Mouse (Mus musculus) neural tube, embryonic 11.5 days (tissue): Measurements from ENCODE around the gene Rnase4. TPM values are rescaled to one million over a fixed set of nuclear protein-coding genes. Genes with fewer than 3 reads are reported as not detected.
"Not testable (repeated sequence)": the region's sequence is repeated elsewhere in the genome, so short reads cannot be mapped to it uniquely, and the experiment has no call there.

ENCODE experiments used
- ATAC-seq: fragments of 200-750 bp; cut with Nextera tagmentation; 2 replicates; pipeline ENCODE4 v1.8.0; 2017; ENCODE audit warnings: moderate number of reproducible peaks, mild to moderate bottlenecking, moderate TSS enrichment, moderate library complexity; ENCODE audit not compliant: insufficient read depth, low FRiP score, low TSS enrichment
- DNase-seq: peaks from one replicate; pipeline ENCODE4 v3.0.0-alpha.2; 2015; ENCODE audit warnings: low spot score
- H3K27ac ChIP-seq: fragments of 300-500 bp; sonication (generic); 2 replicates; pipeline ENCODE4 v1.5.1; 2014; ENCODE audit warnings: low read depth, mild to moderate bottlenecking, low read length
- H3K27me3 ChIP-seq: fragments of 300-500 bp; sonication (generic); 2 replicates; pipeline ENCODE4 v1.6.1; 2014; ENCODE audit warnings: mild to moderate bottlenecking, low read length, mixed read lengths; ENCODE audit not compliant: control insufficient read depth, insufficient read depth
- H3K36me3 ChIP-seq: fragments of 300-500 bp; sonication (generic); 2 replicates; pipeline ENCODE4 v1.6.1; 2014; ENCODE audit warnings: mild to moderate bottlenecking, low read length, moderate library complexity, mixed read lengths; ENCODE audit not compliant: control insufficient read depth, insufficient read depth
- H3K4me1 ChIP-seq: fragments of 300-500 bp; sonication (generic); 2 replicates; pipeline ENCODE4 v1.6.1; 2014; ENCODE audit warnings: low read length, mixed read lengths; ENCODE audit not compliant: control insufficient read depth, insufficient read depth
- H3K4me2 ChIP-seq: fragments of 300-500 bp; sonication (generic); 2 replicates; pipeline ENCODE4 v1.6.1; 2014; ENCODE audit warnings: low read depth, mild to moderate bottlenecking, moderate library complexity
- H3K4me3 ChIP-seq: fragments of 300-500 bp; sonication (generic); 2 replicates; pipeline ENCODE4 v1.5.1; 2014; ENCODE audit warnings: low read depth, low read length
- H3K9ac ChIP-seq: fragments of 300-500 bp; sonication (generic); 2 replicates; pipeline ENCODE4 v1.6.1; 2014; ENCODE audit warnings: mild to moderate bottlenecking, low read length
- H3K9me3 ChIP-seq: fragments of 300-500 bp; sonication (generic); 2 replicates; pipeline ENCODE4 v1.6.1; 2016; ENCODE audit warnings: low read length; ENCODE audit not compliant: control insufficient read depth
- WGBS: fragments of 180-500 bp; shearing (Covaris S2); extraction: QIAGEN DNeasy Blood & Tissue Kit; methylation state at CpG from one replicate; pipeline ENCODE4 v1.1.7; 2014; 5-methylcytosine and 5-hydroxymethylcytosine counted together
- polyA plus RNA-seq: library from polyadenylated mRNA; unstranded; fragments of >200 nt; fragmentation: Nextera tagmentation; extraction: Ambion mirVana; gene quantifications from 2 replicates; pipeline ENCODE4 v1.2.1, GENCODE M21; 2014

The Rnase4 gene
- polyA plus RNA-seq, 1 experiment from 2014 or later, result 12.7 TPM

GRCm38 (mm10) chr14:51094096-51094875 lies 3.4 kb downstream of the Rnase4 start:
- no peak for ATAC-seq
- WGBS, result 80% methylated on average over 5 of the region's 5 CpGs

GRCm38 (mm10) chr14:51094921-51095320 lies 4.0 kb downstream of the Rnase4 start:
- Histone ChIP-seq H3K9me3 (no peaks in the 10 kb centered on the region), H3K4me1 (no peaks in the 10 kb centered on the region), H3K4me3 (no peak overlapping the region), H3K4me2 (no peak overlapping the region), H3K36me3 (no peaks in the 10 kb centered on the region), H3K27ac (no peak overlapping the region), H3K27me3 (no peaks in the 10 kb centered on the region), H3K9ac (no peak overlapping the region)
- DNase-seq, result no peak
- 80% methylated on average over 9 of the region's 9 CpGs for WGBS
- no peak for ATAC-seq

More at GRCm38 (mm10) chr14:51094096-51094875, 3.4 kb downstream of the Rnase4 start:
- H3K4me3 ChIP-seq, result no peak overlapping the region
- H3K36me3 ChIP-seq, result no peaks in the 10 kb centered on the region
- H3K27ac ChIP-seq, result no peak overlapping the region
- H3K9me3 ChIP-seq, result no peaks in the 10 kb centered on the region
- H3K4me1 ChIP-seq, result no peaks in the 10 kb centered on the region
- no peaks in the 10 kb centered on the region for H3K27me3 ChIP-seq
- H3K4me2 ChIP-seq, result no peak overlapping the region
- H3K9ac ChIP-seq, result no peak overlapping the region
- DNase-seq, result no peak

DNA sequence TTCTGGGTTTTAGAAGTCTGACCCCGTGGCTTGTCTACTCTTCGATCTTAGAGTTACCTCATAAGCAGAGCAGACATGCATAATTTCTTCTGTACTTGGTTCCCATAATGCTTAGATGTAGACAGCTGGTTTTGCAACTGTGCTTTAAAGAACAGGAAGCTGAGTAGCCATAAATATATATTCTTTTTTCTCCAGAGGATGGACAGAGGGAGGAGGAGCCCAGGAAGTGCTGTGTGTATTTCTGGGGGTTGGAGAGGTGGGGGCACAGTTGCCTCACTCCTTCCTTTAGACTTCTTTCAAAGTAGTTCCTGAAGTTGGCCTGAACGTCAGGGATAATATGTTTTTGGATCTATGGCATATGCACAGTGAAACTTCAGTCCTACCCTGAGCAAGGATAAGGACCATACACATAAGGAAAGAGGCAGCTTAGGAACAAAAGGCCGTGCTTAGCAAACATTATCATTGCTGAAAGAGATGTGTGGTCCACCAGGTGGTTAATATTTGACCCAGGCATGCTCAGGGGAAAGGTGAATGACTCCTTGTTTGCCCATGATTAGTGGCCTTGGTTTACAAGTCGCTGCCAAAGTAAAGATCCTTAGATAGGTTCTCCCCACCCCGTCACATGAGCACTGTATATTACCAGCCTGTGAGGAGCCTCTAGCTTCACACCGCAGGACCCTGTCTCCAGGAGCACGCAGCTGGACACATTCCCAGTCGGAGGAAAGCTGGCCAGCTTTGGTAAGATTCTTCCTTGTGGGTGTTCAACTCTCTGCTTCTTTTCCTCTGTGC lies 5.1 kb downstream of the Rnase4 start:
- Histone ChIP-seq H3K9ac (no peak overlapping the region), H3K27ac (no peak overlapping the region), H3K9me3 (no peaks in the 10 kb centered on the region), H3K4me2 (no peak overlapping the region), H3K27me3 (no peaks in the 10 kb centered on the region), H3K36me3 (no peaks in the 10 kb centered on the region), H3K4me3 (no peak overlapping the region), H3K4me1 (no peaks in the 10 kb centered on the region)
- ATAC-seq (no peak), DNase-seq (no peak)
- 72% methylated on average over 9 of the region's 9 CpGs for WGBS

GRCm38 (mm10) chr14:51098300-51098699 lies 7.4 kb downstream of the Rnase4 start:
- ATAC-seq, H3K27me3 ChIP-seq, H3K27ac ChIP-seq, H3K4me1 ChIP-seq, H3K9ac ChIP-seq, H3K4me3 ChIP-seq, H3K4me2 ChIP-seq, H3K36me3 ChIP-seq, H3K9me3 ChIP-seq: not testable (repeated sequence)
- peak; percentile 31 for DNase-seq
- 59% methylated on average over 1 of the region's 1 CpGs for WGBS

- H3K4me2 ChIP-seq, result no peak overlapping the region
- WGBS, result 93% methylated on average over 11 of the region's 11 CpGs
- no peaks in the 10 kb centered on the region for H3K27me3 ChIP-seq
- no peaks in the 10 kb centered on the region for H3K9me3 ChIP-seq
- no peak overlapping the region for H3K4me3 ChIP-seq
- no peaks in the 10 kb centered on the region for H3K4me1 ChIP-seq
- H3K27ac ChIP-seq, result no peak overlapping the region
- ATAC-seq, result no peak
- no peaks in the 10 kb centered on the region for H3K36me3 ChIP-seq
- no peak overlapping the region for H3K9ac ChIP-seq
- DNase-seq, result no peak
These were observed 8.0 kb downstream of the Rnase4 start for GRCm38 (mm10) chr14:51098921-51099320.

DNA sequence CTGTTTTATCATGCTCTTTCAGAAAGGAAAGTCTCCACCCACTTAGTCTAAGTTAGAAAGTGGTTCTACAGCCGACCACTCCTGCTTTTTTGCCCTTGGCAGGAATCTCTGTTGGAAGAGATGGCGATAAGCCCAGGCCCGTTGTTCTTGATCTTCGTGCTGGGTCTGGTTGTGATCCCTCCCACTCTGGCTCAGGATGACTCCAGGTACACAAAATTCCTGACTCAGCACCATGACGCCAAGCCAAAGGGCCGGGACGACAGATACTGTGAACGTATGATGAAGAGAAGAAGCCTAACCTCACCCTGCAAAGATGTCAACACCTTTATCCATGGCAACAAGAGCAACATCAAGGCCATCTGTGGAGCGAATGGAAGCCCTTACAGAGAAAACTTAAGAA lies 10.4 kb downstream of the Rnase4 start:
- no peaks in the 10 kb centered on the region for H3K36me3 ChIP-seq
- H3K4me2 ChIP-seq, result no peak overlapping the region
- no peaks in the 10 kb centered on the region for H3K4me1 ChIP-seq
- DNase-seq (no peak), ATAC-seq (no peak)
- H3K9me3 ChIP-seq, result no peaks in the 10 kb centered on the region
- 85% methylated on average over 9 of the region's 9 CpGs for WGBS
- no peak overlapping the region for H3K4me3 ChIP-seq
- H3K27ac ChIP-seq, result no peak overlapping the region
- no peaks in the 10 kb centered on the region for H3K27me3 ChIP-seq
- H3K9ac ChIP-seq, result no peak overlapping the region

DNA sequence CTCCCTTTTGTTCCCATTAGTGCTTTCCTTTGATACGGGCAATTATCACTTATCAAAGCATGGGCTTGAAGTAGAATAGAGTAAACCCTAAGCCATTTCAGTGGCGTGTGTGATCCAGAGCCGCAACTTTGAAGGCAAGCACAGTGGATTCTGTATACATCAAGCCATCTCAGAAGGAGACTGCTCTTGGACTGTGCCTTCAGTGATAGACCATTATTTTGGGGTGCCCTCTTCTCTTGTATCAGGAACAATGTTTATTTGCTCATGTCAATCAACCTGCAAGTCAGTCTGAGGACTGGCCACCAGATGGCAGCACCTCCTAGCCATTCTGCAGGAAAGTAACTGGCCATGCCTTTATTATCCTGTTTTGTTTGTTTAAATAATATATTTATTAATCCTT lies 12.3 kb downstream of the Rnase4 start:
- Histone ChIP-seq H3K4me2 (no peak overlapping the region), H3K27ac (no peak overlapping the region), H3K9ac (no peak overlapping the region), H3K4me3 (no peak overlapping the region), H3K4me1 (no peaks in the 10 kb centered on the region), H3K27me3 (no peaks in the 10 kb centered on the region), H3K36me3 (no peaks in the 10 kb centered on the region), H3K9me3 (no peaks in the 10 kb centered on the region)
- 65% methylated on average over 3 of the region's 3 CpGs for WGBS
- peak; percentile 63 for DNase-seq
- 0 out of 2 replicates have a peak, but pooled peaks have one; percentile 16 for ATAC-seq

- ATAC-seq, result no peak
- Histone ChIP-seq H3K4me3 (no peak overlapping the region), H3K36me3 (no peaks in the 10 kb centered on the region), H3K9me3 (no peaks in the 10 kb centered on the region), H3K4me2 (no peak overlapping the region), H3K4me1 (no peaks in the 10 kb centered on the region), H3K27ac (no peak overlapping the region), H3K27me3 (no peaks in the 10 kb centered on the region), H3K9ac (no peak overlapping the region)
- 85% methylated on average over 2 of the region's 2 CpGs for WGBS
- no peak for DNase-seq
These were observed 13.5 kb downstream of the Rnase4 start for GRCm38 (mm10) chr14:51104366-51104765.
